Mouse (Mus musculus) kidney, postnatal 25 days (tissue): ENCODE results near the gene Rad9a.

Experiments used
- DNase-seq, 2 experiments: peaks; one replicate each; pipeline ENCODE4 v3.0.0; 2021; ENCODE audit warnings: mixed read lengths in 2 of 2

Rad9a gene

DNA sequence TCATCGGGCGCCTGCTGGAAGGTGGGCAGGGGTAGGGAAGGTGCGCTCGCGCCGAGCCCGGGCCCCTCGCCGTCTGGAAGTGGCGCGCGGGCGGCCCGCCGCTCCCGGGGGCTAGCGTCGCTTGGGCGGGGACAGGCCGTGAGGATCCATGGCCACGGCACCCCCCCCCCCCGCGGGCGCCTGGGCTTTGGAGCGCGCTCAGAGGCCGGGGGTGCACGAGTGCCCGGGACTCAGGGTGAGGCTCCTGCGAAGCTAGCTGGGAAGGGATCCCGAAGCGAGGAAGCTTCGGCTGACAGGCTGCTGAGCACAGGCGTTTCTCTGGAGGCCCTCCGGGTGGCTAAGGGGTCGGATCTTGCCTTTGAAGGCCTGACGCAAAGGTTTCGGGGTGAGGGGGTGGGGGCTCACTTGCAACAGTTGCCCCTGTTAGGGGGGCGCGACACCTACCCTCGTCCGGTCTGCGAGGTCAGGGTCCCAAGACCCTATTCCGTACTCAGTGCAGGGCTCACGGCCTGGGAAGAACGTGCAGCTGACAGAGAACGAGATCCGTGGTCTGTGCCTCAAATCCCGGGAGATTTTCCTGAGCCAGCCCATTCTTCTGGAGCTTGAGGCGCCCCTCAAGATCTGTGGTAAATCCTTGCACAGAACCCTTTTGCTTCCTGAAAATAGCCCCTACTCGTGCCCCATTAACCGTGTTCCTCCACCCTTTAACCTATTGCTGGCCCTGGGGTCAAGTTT lies 9.0 kb downstream of the Rad9a start:
- no peak for DNase-seq

GRCm38 (mm10) chr19:4191528-4192250 lies 9.8 kb downstream of the Rad9a start, which contains the start of gene Ppp1ca:
Gene Ppp1ca (plus strand): TSS chr19:4192065.
- DNase-seq = peak; percentile 97 to 98

DNA sequence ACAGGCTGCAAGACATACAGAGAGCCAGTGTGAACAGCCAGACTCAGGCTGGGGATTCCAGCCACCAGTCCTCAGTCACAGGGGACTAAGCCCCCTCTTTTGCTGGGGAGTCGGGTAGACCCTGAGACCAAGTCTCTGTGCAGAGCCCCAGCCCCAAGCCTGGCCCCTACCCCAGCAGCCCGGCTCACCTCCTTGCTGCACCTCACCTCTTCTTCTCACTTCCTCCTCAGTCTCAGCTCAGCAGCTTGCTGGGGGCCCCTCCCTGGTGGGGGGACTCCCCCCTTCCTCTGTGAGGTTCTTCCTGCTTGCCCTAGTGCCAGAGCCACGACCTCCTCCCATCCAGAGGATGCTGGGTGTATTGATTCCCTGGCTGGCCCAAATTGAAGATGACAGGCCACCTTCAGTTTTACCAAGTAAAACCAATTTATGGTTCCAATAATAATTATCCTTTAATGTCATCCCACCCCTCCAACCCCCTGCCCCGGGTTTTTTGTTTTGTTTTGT lies 10.6 kb downstream of the Rad9a start, which contains the start of gene Tbc1d10c:
Tbc1d10c (minus strand) TSS at position 454 of the 504 bp plus-strand sequence.
- DNase-seq = peak in 1 of 2 experiments; percentile 69

- no peak for DNase-seq
Measured at GRCm38 (mm10) chr19:4189051-4189620, 12.3 kb downstream of the Rad9a start.

DNA sequence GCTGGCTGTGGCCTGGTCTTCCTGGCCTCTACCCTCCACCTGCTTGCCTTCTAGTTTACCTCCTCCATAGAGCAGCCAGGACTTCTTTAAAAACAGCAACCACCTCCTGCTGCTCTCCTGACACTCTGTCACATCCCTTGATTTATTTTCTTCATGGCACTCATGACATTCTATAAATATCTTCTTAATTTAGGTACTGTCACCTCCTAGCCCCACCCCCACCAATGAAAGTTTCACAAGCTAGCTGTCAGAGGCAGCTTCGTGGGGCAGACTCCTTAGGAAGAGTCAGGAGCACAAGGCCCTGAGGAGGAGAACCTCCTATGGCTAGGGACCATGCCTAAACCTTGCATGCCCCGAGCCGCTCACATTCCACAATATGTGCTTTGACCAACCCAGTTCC lies 14.2 kb downstream of the Rad9a start:
- no peak for DNase-seq

DNA sequence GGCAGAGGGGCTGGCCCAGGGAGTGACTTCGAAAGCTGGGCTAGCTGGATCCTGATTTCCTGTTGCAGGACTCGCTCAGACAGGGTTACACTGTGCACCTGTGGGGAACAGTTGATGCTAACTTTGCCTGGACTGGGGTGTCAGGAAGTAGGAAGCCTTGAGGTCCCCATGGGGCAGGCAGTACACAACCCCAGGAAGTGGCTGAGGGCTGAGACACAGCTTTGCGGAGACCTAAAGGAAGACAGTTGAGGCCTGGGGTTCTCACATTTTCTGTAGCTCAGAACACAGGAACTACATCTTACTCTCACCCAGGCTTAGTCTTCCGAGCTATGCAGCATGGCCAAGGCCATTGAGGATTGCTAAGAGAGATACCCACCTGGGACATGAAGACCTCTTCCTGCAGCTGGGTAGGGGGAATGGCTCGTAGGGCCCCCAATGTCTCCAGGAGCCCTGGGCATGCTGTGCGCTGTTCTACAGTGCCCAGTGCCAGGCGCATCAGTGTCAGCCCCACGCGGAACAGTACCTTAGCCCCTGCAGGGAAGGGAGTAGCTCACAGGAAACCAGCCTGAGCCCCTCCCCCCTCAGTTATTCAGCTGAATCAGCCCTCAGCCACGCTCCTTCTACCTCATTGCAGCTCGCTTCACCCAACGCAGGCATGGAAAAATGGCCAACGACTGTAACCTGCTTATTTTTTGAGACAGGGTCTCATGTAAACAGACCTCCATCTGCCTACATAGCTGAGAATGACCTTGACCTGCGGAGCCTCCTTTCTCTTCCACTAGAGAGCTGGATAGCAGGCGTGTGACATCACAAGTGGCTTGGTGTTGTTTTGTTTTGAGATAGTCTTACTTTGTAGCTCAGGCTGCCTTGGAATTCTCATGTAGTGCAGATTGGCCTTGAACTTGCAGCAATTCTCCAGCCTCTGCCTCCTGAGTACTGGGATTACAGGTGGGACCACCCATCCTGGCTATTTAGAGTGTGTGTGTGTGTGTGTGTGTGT lies 16.2 kb downstream of the Rad9a start:
- DNase-seq = peak in 1 of 2 experiments; percentile 28

- no peak for DNase-seq
Measured at GRCm38 (mm10) chr19:4183689-4184088, 17.8 kb downstream of the Rad9a start.

- peak in 1 of 2 experiments; percentile 56 for DNase-seq
Measured at GRCm38 (mm10) chr19:4181892-4182291, 19.6 kb downstream of the Rad9a start.

DNA sequence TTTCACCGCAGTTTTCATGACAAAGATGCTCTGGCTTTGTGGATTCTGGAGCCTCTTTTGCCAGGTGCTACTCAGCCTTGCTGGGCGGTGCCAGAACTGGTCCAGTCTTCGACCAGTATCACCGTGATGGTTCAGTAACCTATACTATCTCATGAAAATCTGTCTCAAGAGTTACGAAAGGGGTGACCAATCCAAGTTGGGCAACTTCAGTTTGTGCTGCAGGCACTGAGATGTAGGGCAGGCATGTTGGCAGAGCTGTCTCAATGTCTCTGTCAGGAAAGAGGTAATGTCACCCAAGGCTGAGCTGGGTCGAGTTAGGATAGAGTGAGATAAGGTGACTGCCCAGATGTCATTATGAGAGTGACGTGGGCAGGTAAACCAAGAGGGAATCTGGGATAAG lies 21.1 kb downstream of the Rad9a start:
- no peak for DNase-seq

GRCm38 (mm10) chr19:4175368-4175947 lies 26.0 kb downstream of the Rad9a start, which contains the start of gene Carns1:
Gene Carns1 (minus strand): TSS chr19:4175479.
- DNase-seq = peak in 1 of 2 experiments; percentile 50

GRCm38 (mm10) chr19:4172925-4173324 lies 28.5 kb downstream of the Rad9a start:
- DNase-seq = peak in 1 of 2 experiments; percentile 44

- peak in 1 of 2 experiments; percentile 40 for DNase-seq
Measured at GRCm38 (mm10) chr19:4171393-4172290, 29.8 kb downstream of the Rad9a start.

- DNase-seq = peak in 1 of 2 experiments; percentile 25
Measured at GRCm38 (mm10) chr19:4170723-4171392, 30.6 kb downstream of the Rad9a start.

DNA sequence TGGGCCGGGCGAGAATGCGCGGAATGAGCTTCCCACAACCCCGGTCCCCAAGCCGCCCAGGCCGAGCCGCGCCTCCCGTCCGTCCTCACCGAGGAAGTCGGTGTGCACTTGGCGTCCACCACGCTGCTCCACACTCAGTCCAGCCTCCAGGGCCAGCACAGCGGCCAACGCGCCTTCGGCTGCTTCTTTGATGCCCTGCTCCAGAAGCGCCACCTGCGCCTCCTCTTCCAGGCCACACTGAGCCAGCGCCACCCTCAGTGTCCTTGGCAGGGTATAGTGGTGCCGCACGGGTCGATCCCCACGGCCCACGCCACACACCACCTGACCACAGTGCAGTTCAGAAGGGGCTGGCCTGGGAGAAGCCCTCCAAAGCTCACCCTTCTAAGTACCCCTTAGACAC lies 31.7 kb downstream of the Rad9a start:
- no peak for DNase-seq

- DNase-seq = peak; percentile 99 to 100
Measured at GRCm38 (mm10) chr19:4169378-4169784, 32.1 kb downstream of the Rad9a start.

GRCm38 (mm10) chr19:4166678-4167476 lies 34.6 kb downstream of the Rad9a start:
- DNase-seq = peak in 1 of 2 experiments; percentile 29

GRCm38 (mm10) chr19:4164721-4165120 lies 36.7 kb downstream of the Rad9a start:
- DNase-seq = no peak

DNA sequence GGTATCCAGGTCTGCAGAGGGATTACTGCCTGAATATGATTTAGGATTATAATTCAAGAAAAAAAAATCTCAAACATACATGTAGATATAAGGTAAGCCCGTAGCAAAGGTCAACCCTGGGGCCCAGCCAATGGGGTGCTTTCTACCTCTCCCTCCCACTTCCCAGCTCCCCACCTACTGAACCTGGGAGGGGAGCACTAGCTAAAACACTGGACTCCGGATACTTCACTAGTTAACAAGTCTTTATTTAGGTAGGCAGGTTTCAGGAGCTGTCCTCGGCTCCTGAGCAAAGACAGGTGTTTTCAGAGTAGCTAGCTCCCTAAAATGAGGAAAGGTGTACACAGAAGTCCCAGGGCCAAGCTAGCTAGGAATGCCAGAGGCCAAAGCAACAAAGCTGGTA lies 37.4 kb downstream of the Rad9a start:
- DNase-seq = no peak

DNA sequence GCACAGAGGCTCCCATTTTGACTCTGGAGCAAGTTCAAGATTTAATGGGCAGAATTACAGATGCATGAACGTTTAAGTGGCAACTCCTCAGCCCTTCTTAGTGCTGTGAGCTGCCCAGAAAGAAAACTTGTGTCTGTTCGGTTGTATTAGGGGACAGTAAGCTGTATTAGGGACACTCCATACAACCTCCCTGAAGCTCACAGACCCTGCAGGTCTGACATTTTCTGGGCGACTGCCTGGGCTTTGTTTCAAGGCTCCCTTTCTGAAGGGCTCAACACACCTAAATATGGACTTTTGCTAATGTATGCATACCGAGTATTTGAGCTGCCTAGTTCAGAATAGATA lies 37.9 kb downstream of the Rad9a start:
- DNase-seq = no peak
